Mouse (Mus musculus) lung, embryonic 14.5 days (tissue): Measurements from ENCODE around the gene Cotl1. TPM values are rescaled to one million over a fixed set of nuclear protein-coding genes. Genes with fewer than 3 reads are reported as not detected.

Experiments used
- ATAC-seq: fragments of 200-750 bp; cut with Nextera tagmentation; 2 replicates; pipeline ENCODE4 v1.8.0; 2017; ENCODE audit warnings: mild to moderate bottlenecking, moderate TSS enrichment, moderate library complexity; ENCODE audit not compliant: insufficient read depth
- DNase-seq: peaks from one replicate; pipeline ENCODE4 v3.0.0-alpha.2; 2015
- H3K27ac ChIP-seq: fragments of 300-500 bp; sonication (generic); 2 replicates; pipeline ENCODE4 v1.5.1; 2014; ENCODE audit warnings: low read depth, mild to moderate bottlenecking, moderate library complexity
- H3K27me3 ChIP-seq: fragments of 300-500 bp; sonication (generic); 2 replicates; pipeline ENCODE4 v1.6.1; 2014; ENCODE audit warnings: low read length, control low read depth; ENCODE audit not compliant: insufficient read depth
- H3K36me3 ChIP-seq: fragments of 300-500 bp; sonication (generic); 2 replicates; pipeline ENCODE4 v1.6.1; 2014; ENCODE audit warnings: control low read depth; ENCODE audit not compliant: insufficient read depth
- H3K4me1 ChIP-seq: fragments of 300-500 bp; sonication (generic); 2 replicates; pipeline ENCODE4 v1.6.1; 2014; ENCODE audit warnings: antibody characterized with exemption, control low read depth; ENCODE audit not compliant: insufficient read depth
- H3K4me2 ChIP-seq: fragments of 300-500 bp; sonication (generic); 2 replicates; pipeline ENCODE4 v1.6.1; 2014; ENCODE audit warnings: mild to moderate bottlenecking
- H3K4me3 ChIP-seq: fragments of 300-500 bp; sonication (generic); 2 replicates; pipeline ENCODE4 v1.5.1; 2014; ENCODE audit warnings: low read depth, low read length
- H3K9ac ChIP-seq: fragments of 300-500 bp; sonication (generic); 2 replicates; pipeline ENCODE4 v1.6.1; 2014
- H3K9me3 ChIP-seq: fragments of 300-500 bp; sonication (generic); 2 replicates; pipeline ENCODE4 v1.6.1; 2016; ENCODE audit warnings: low read depth, low read length, control low read depth
- CTCF ChIP-seq: IDR thresholded peaks from 2 replicates; pipeline ENCODE4 v1.5.1; 2016; ENCODE audit warnings: antibody characterized with exemption, low read depth
- WGBS: fragments of 180-500 bp; shearing (Covaris S2); extraction: QIAGEN DNeasy Blood & Tissue Kit; methylation state at CpG from one replicate; pipeline ENCODE4 v1.1.7; 2014; 5-methylcytosine and 5-hydroxymethylcytosine counted together
- polyA plus RNA-seq: library from polyadenylated mRNA; unstranded; fragments of >200 nt; fragmentation: Nextera tagmentation; extraction: Ambion mirVana; gene quantifications from 2 replicates; pipeline ENCODE4 v1.2.1, GENCODE M21; 2014

Cotl1 gene
- polyA plus RNA-seq, 1 experiment from 2014 or later: 201 TPM

- peak overlapping the region; percentile 18; the same call in 1 of the 2 replicates for H3K9ac ChIP-seq
- no peak for ATAC-seq
- WGBS: 58% methylated on average over 7 of the region's 7 CpGs
These were observed 63.6 kb downstream of the Cotl1 start for GRCm38 (mm10) chr8:119776668-119777245.

GRCm38 (mm10) chr8:119765761-119766444 lies 74.4 kb downstream of the Cotl1 start:
- Histone ChIP-seq H3K9ac (no peak overlapping the region), H3K27me3 (no peaks in the 10 kb centered on the region), H3K4me1 (no peaks in the 10 kb centered on the region), H3K4me2 (no peak overlapping the region), H3K4me3 (no peak overlapping the region), H3K27ac (no peak overlapping the region), H3K36me3 (peaks cover 24% of the 10 kb centered on the region; the same call in 1 of the 2 replicates), H3K9me3 (no peaks in the 10 kb centered on the region)
- ATAC-seq (no peak), DNase-seq (no peak)
- no peak for TF ChIP-seq CTCF
- 69% methylated on average over 22 of the region's 22 CpGs for WGBS

More at GRCm38 (mm10) chr8:119776668-119777245, 63.6 kb downstream of the Cotl1 start:
- peak overlapping the region; percentile 88; the same call in 1 of the 2 replicates for H3K4me2 ChIP-seq
- no peaks in the 10 kb centered on the region for H3K27me3 ChIP-seq
- no peaks in the 10 kb centered on the region for H3K36me3 ChIP-seq
- H3K9me3 ChIP-seq: no peaks in the 10 kb centered on the region
- H3K27ac ChIP-seq: no peak overlapping the region
- DNase-seq: no peak
- TF ChIP-seq CTCF: no peak
- H3K4me1 ChIP-seq: peaks cover 10% of the 10 kb centered on the region; the same call in 1 of the 2 replicates
- no peak overlapping the region for H3K4me3 ChIP-seq

GRCm38 (mm10) chr8:119765311-119765710 lies 75.0 kb downstream of the Cotl1 start:
- Histone ChIP-seq H3K27me3 (no peaks in the 10 kb centered on the region), H3K36me3 (peaks cover 26% of the 10 kb centered on the region), H3K27ac (no peak overlapping the region), H3K4me2 (no peak overlapping the region), H3K4me1 (no peaks in the 10 kb centered on the region), H3K4me3 (no peak overlapping the region), H3K9ac (no peak overlapping the region), H3K9me3 (no peaks in the 10 kb centered on the region)
- 83% methylated on average over 10 of the region's 10 CpGs for WGBS
- TF ChIP-seq CTCF: no peak
- DNase-seq (no peak), ATAC-seq (no peak)

- Histone ChIP-seq H3K9ac (no peak overlapping the region), H3K4me3 (no peak overlapping the region), H3K4me1 (no peaks in the 10 kb centered on the region), H3K4me2 (no peak overlapping the region), H3K36me3 (peaks cover 24% of the 10 kb centered on the region), H3K27me3 (no peaks in the 10 kb centered on the region), H3K9me3 (no peaks in the 10 kb centered on the region), H3K27ac (no peak overlapping the region)
- TF ChIP-seq CTCF: no peak
- WGBS: 80% methylated on average over 21 of the region's 21 CpGs
- DNase-seq (no peak), ATAC-seq (no peak)
These were observed 77.8 kb downstream of the Cotl1 start for GRCm38 (mm10) chr8:119762226-119763220.

GRCm38 (mm10) chr8:119761692-119762091 lies 78.7 kb downstream of the Cotl1 start:
- H3K27me3 ChIP-seq: no peaks in the 10 kb centered on the region
- no peak for TF ChIP-seq CTCF
- H3K4me2 ChIP-seq: no peak overlapping the region
- H3K9me3 ChIP-seq: no peaks in the 10 kb centered on the region
- H3K4me1 ChIP-seq: no peaks in the 10 kb centered on the region
- peaks cover 20% of the 10 kb centered on the region for H3K36me3 ChIP-seq
- H3K9ac ChIP-seq: no peak overlapping the region
- DNase-seq: no peak
- H3K27ac ChIP-seq: no peak overlapping the region
- no peak for ATAC-seq
- no peak overlapping the region for H3K4me3 ChIP-seq
- 83% methylated on average over 11 of the region's 11 CpGs for WGBS

Other genes starting within 250 kb of the Cotl1 start
- gene Taf1c, start 235.3 kb downstream of the Cotl1 start, polyA plus RNA-seq: 9.0 and 10.4 TPM in 2 replicates
- gene Adad2, start 227.8 kb downstream of the Cotl1 start, polyA plus RNA-seq: 0.09 TPM in 1 of 2 replicates, not detected in the other
- not detected in 2 replicates for gene Kcng4, start 204.9 kb downstream of the Cotl1 start, polyA plus RNA-seq
- gene Wfdc1, start 174.2 kb downstream of the Cotl1 start, polyA plus RNA-seq: 3.0 and 3.4 TPM in 2 replicates
- gene Atp2c2, start 140.5 kb downstream of the Cotl1 start, polyA plus RNA-seq: 1.8 and 1.9 TPM in 2 replicates
- gene Tldc1, start 62.1 kb downstream of the Cotl1 start, polyA plus RNA-seq: 9.7 and 10.3 TPM in 2 replicates
- gene Klhl36, start 21.7 kb upstream of the Cotl1 start, polyA plus RNA-seq: 11.5 and 11.8 TPM in 2 replicates
- gene Usp10, start 69.8 kb upstream of the Cotl1 start, polyA plus RNA-seq: 142 and 155 TPM in 2 replicates
- gene Gm20388, start 70.3 kb upstream of the Cotl1 start, polyA plus RNA-seq: not detected in 2 replicates
- gene Crispld2, start 151.9 kb upstream of the Cotl1 start, polyA plus RNA-seq: 4.4 and 4.9 TPM in 2 replicates